Mouse (Mus musculus) MEL (cell line): ENCODE results near the gene Nck2. TPM values are rescaled to one million over a fixed set of nuclear protein-coding genes. Genes with fewer than 3 reads are reported as not detected.
"Not testable (repeated sequence)": the region's sequence is repeated elsewhere in the genome, so short reads cannot be mapped to it uniquely, and the experiment has no call there.

Experiments
- DNase-seq: peaks from one replicate; pipeline ENCODE4 v3.0.0; 2011; ENCODE audit warnings: low read depth, low spot score
- H3K27ac ChIP-seq: 2 replicates; pipeline ENCODE4 v1.5.1; 2012; ENCODE audit warnings: low read depth, mild to moderate bottlenecking, control low read depth, low read length, moderate library complexity; ENCODE audit not compliant: control insufficient read depth
- H3K27me3 ChIP-seq, 2 experiments: fragments of 150-350 bp in 1 of 2; sonication (generic) in 1 of 2; 2 replicates each; pipeline ENCODE4 v1.6.1; 2012; ENCODE audit warnings: low read length in 2 of 2, mild to moderate bottlenecking in 2 of 2, improper control_type of control experiment in 1 of 2, moderate library complexity in 1 of 2; ENCODE audit not compliant: insufficient read depth in 2 of 2, control insufficient read depth in 1 of 2
- H3K36me3 ChIP-seq, 2 experiments: 2 replicates each; pipeline ENCODE4 v1.6.1; 2012 to 2014; ENCODE audit warnings: low read length in 2 of 2, improper control_type of control experiment in 1 of 2, inconsistent platforms in 1 of 2, mild to moderate bottlenecking in 1 of 2; ENCODE audit not compliant: insufficient read depth in 2 of 2, control insufficient read depth in 1 of 2
- H3K4me1 ChIP-seq, 2 experiments: fragments of 150-350 bp in 1 of 2; sonication (generic) in 1 of 2; 2 replicates each; pipeline ENCODE4 v1.6.1; 2012; ENCODE audit warnings: low read length in 2 of 2, improper control_type of control experiment in 1 of 2, mild to moderate bottlenecking in 1 of 2; ENCODE audit not compliant: insufficient read depth in 2 of 2, control insufficient read depth in 1 of 2
- H3K4me3 ChIP-seq, 2 experiments: fragments of 150-350 bp in 1 of 2; sonication (generic) in 1 of 2; 2 replicates each; pipeline ENCODE4 v1.5.1; 2012; ENCODE audit warnings: low read depth in 2 of 2, low read length in 2 of 2, mild to moderate bottlenecking in 2 of 2, moderate library complexity in 2 of 2, control low read depth in 1 of 2, improper control_type of control experiment in 1 of 2; ENCODE audit not compliant: control insufficient read depth in 1 of 2, insufficient read depth in 1 of 2
- H3K79me2 ChIP-seq: 2 replicates; pipeline ENCODE4 v1.6.1; 2012; ENCODE audit warnings: mild to moderate bottlenecking, low read length, moderate library complexity; ENCODE audit not compliant: control insufficient read depth, poor library complexity, insufficient read depth
- H3K9ac ChIP-seq: 2 replicates; pipeline ENCODE4 v1.6.1; 2012; ENCODE audit warnings: low read depth, mild to moderate bottlenecking, control low read depth, low read length, moderate library complexity; ENCODE audit not compliant: control insufficient read depth, poor library complexity, severe bottlenecking
- H3K9me3 ChIP-seq: fragments of 150-350 bp; sonication (generic); replicated peaks from 2 replicates; pipeline ENCODE4 v1.6.1; 2012; ENCODE audit warnings: mild to moderate bottlenecking, low read length, improper control_type of control experiment, moderate library complexity; ENCODE audit not compliant: insufficient read depth
- BHLHE40 ChIP-seq: IDR thresholded peaks from 2 replicates; pipeline ENCODE4 v1.6.1; 2012; ENCODE audit warnings: low read depth, mild to moderate bottlenecking, inconsistent platforms, low read length, improper control_type of control experiment, borderline replicate concordance
- E2F4 ChIP-seq: IDR thresholded peaks from 2 replicates; pipeline ENCODE4 v1.6.1; 2011; ENCODE audit warnings: low read depth, low read length, improper control_type of control experiment, borderline replicate concordance
- ELF1 ChIP-seq: IDR thresholded peaks from 2 replicates; pipeline ENCODE4 v1.6.1; 2014; ENCODE audit warnings: low read depth, mild to moderate bottlenecking, inconsistent platforms, low read length, improper control_type of control experiment, moderate library complexity
- EP300 ChIP-seq, 2 experiments: IDR thresholded peaks; 2 replicates each; pipeline ENCODE4 v1.6.1; 2011; ENCODE audit warnings: improper control_type of control experiment in 2 of 2, low read length in 2 of 2, low read depth in 1 of 2, mild to moderate bottlenecking in 1 of 2
- ETS1 ChIP-seq: IDR thresholded peaks from 2 replicates; pipeline ENCODE4 v1.6.1; 2012; ENCODE audit warnings: low read depth, mild to moderate bottlenecking, inconsistent platforms, low read length, improper control_type of control experiment, moderate library complexity
- GABPA ChIP-seq: IDR thresholded peaks from 2 replicates; pipeline ENCODE4 v1.6.1; 2012; ENCODE audit warnings: low read depth, mild to moderate bottlenecking, inconsistent platforms, low read length, improper control_type of control experiment, moderate library complexity
- GATA1 ChIP-seq: IDR thresholded peaks from 2 replicates; pipeline ENCODE4 v1.6.1; 2011; ENCODE audit warnings: low read depth, low read length, improper control_type of control experiment
- HCFC1 ChIP-seq: IDR thresholded peaks from 2 replicates; pipeline ENCODE4 v1.6.1; 2012; ENCODE audit warnings: low read depth, mild to moderate bottlenecking, inconsistent platforms, low read length, improper control_type of control experiment, moderate library complexity
- JUND ChIP-seq: IDR thresholded peaks from 2 replicates; pipeline ENCODE4 v1.6.1; 2011; ENCODE audit warnings: low read depth, mild to moderate bottlenecking, improper control_type of control experiment, low read length
- MAFK ChIP-seq: IDR thresholded peaks from 2 replicates; pipeline ENCODE4 v1.6.1; 2011; ENCODE audit warnings: low read depth, mild to moderate bottlenecking, low read length, improper control_type of control experiment, borderline replicate concordance
- MAX ChIP-seq: IDR thresholded peaks from 2 replicates; pipeline ENCODE4 v1.6.1; 2011; ENCODE audit warnings: low read length, improper control_type of control experiment
- MAZ ChIP-seq: IDR thresholded peaks from 2 replicates; pipeline ENCODE4 v1.6.1; 2012; ENCODE audit warnings: low read depth, mild to moderate bottlenecking, inconsistent platforms, low read length, improper control_type of control experiment
- MEF2A ChIP-seq: IDR thresholded peaks from 2 replicates; pipeline ENCODE4 v1.6.1; 2014; ENCODE audit warnings: low read depth, mild to moderate bottlenecking, inconsistent platforms, low read length, improper control_type of control experiment; ENCODE audit not compliant: poor library complexity, insufficient replicate concordance, severe bottlenecking; ENCODE audit errors: extremely low read depth
- MXI1 ChIP-seq: IDR thresholded peaks from 2 replicates; pipeline ENCODE4 v1.6.1; 2011; ENCODE audit warnings: mild to moderate bottlenecking, low read depth, low read length, improper control_type of control experiment
- MYB ChIP-seq: IDR thresholded peaks from 2 replicates; pipeline ENCODE4 v1.6.1; 2011; ENCODE audit warnings: mild to moderate bottlenecking, low read depth, low read length, improper control_type of control experiment
- NELFE ChIP-seq: IDR thresholded peaks from 2 replicates; pipeline ENCODE4 v1.6.1; 2011; ENCODE audit warnings: low read depth, low read length, improper control_type of control experiment
- POLR2A ChIP-seq, 2 experiments: IDR thresholded peaks; 2 replicates each; pipeline ENCODE4 v1.6.1; 2011 to 2012; ENCODE audit warnings: low read length in 2 of 2, mild to moderate bottlenecking in 2 of 2, control low read depth in 1 of 2, improper control_type of control experiment in 1 of 2, low read depth in 1 of 2, moderate library complexity in 1 of 2; ENCODE audit not compliant: control insufficient read depth in 1 of 2, insufficient read depth in 1 of 2, poor library complexity in 1 of 2
- POLR2AphosphoS2 ChIP-seq: IDR thresholded peaks from 2 replicates; pipeline ENCODE4 v1.6.1; 2011; ENCODE audit warnings: low read length, improper control_type of control experiment
- RCOR1 ChIP-seq: IDR thresholded peaks from 2 replicates; pipeline ENCODE4 v1.6.1; 2012; ENCODE audit warnings: low read depth, mild to moderate bottlenecking, inconsistent platforms, low read length, improper control_type of control experiment
- SIN3A ChIP-seq: IDR thresholded peaks from 2 replicates; pipeline ENCODE4 v1.6.1; 2012; ENCODE audit warnings: low read length, improper control_type of control experiment, inconsistent platforms
- TAL1 ChIP-seq: IDR thresholded peaks from 2 replicates; pipeline ENCODE4 v1.6.1; 2012; ENCODE audit warnings: mild to moderate bottlenecking, inconsistent platforms, low read length, moderate library complexity, mixed read lengths
- TBP ChIP-seq: IDR thresholded peaks from 2 replicates; pipeline ENCODE4 v1.8.0; 2011; ENCODE audit warnings: low read depth, low read length, improper control_type of control experiment
- TCF12 ChIP-seq: IDR thresholded peaks from 2 replicates; pipeline ENCODE4 v1.6.1; 2014; ENCODE audit warnings: low read depth, mild to moderate bottlenecking, inconsistent platforms, low read length, improper control_type of control experiment, moderate library complexity
- USF1 ChIP-seq: IDR thresholded peaks from 2 replicates; pipeline ENCODE4 v1.6.1; 2014; ENCODE audit warnings: low read depth, mild to moderate bottlenecking, inconsistent platforms, low read length, improper control_type of control experiment, moderate library complexity
- ZC3H11A ChIP-seq: IDR thresholded peaks from 2 replicates; pipeline ENCODE4 v1.6.1; 2012; ENCODE audit warnings: low read depth, mild to moderate bottlenecking, inconsistent platforms, low read length, improper control_type of control experiment
- polyA plus RNA-seq, 2 experiments: library from polyadenylated mRNA; stranded (reverse) in 1 of 2; unstranded in 1 of 2; fragments of >175 nt in 1 of 2; fragments of >200 nt in 1 of 2; gene quantifications; 2 replicates each; pipeline versions ENCODE4 v1.2.1 to v1.2.4; 2012; ENCODE audit warnings: low replicate concordance in 2 of 2, low read depth in 1 of 2; ENCODE audit not compliant: insufficient read length in 2 of 2, insufficient read depth in 1 of 2, missing spikeins in 1 of 2
- total RNA-seq: library from RNA; depleted of rRNA; stranded (reverse); fragments of 300-350 nt; gene quantifications from 2 replicates; pipeline ENCODE4 v1.2.3, GENCODE M21; 2012

Gene Nck2
- total and polyA plus RNA-seq, 3 experiments, result 9.4 to 12.4 TPM; not detected in 1

- Histone ChIP-seq H3K9ac (no peak overlapping the region), H3K36me3 (peaks cover 0 to 42% of the 10 kb centered on the region in 2 experiments; a peak in 2 of 4 replicates), H3K27ac (no peak overlapping the region), H3K79me2 (no peaks in the 10 kb centered on the region), H3K4me3 (no peak overlapping the region), H3K27me3 (no peaks in the 10 kb centered on the region), H3K4me1 (peaks cover 9 to 23% of the 10 kb centered on the region in 2 experiments), H3K9me3 (no peaks in the 10 kb centered on the region)
- no peak for DNase-seq
- TF ChIP-seq JUND (no peak), MEF2A (no peak), USF1 (no peak), MAFK (no peak), POLR2AphosphoS2 (no peak), RCOR1 (no peak), E2F4 (no peak), BHLHE40 (no peak), TAL1 (no peak), NELFE (no peak), GABPA (no peak), TBP (no peak), MYB (no peak), POLR2A (IDR thresholded peaks at IDR 0.05; ENCODE audit: control insufficient read depth in 1 of 2, insufficient read depth in 1 of 2, low read depth in 1 of 2, low read length in 2 of 2, poor library complexity in 1 of 2) (no peak)
Measured at GRCm38 (mm10) chr1:43532279-43532678, 87.9 kb downstream of the Nck2 start.

GRCm38 (mm10) chr1:43533497-43533896, 89.1 kb downstream of the Nck2 start:
- DNase-seq, H3K4me3 ChIP-seq, H3K9me3 ChIP-seq, H3K79me2 ChIP-seq, H3K9ac ChIP-seq, H3K27me3 ChIP-seq: not testable (repeated sequence)
- peak overlapping the region; percentile 90 for H3K27ac ChIP-seq
- peaks cover 0 to 43% of the 10 kb centered on the region in 2 experiments; a peak in 2 of 4 replicates for H3K36me3 ChIP-seq
- H3K4me1 ChIP-seq, result peaks cover 11 to 26% of the 10 kb centered on the region in 2 experiments

DNA sequence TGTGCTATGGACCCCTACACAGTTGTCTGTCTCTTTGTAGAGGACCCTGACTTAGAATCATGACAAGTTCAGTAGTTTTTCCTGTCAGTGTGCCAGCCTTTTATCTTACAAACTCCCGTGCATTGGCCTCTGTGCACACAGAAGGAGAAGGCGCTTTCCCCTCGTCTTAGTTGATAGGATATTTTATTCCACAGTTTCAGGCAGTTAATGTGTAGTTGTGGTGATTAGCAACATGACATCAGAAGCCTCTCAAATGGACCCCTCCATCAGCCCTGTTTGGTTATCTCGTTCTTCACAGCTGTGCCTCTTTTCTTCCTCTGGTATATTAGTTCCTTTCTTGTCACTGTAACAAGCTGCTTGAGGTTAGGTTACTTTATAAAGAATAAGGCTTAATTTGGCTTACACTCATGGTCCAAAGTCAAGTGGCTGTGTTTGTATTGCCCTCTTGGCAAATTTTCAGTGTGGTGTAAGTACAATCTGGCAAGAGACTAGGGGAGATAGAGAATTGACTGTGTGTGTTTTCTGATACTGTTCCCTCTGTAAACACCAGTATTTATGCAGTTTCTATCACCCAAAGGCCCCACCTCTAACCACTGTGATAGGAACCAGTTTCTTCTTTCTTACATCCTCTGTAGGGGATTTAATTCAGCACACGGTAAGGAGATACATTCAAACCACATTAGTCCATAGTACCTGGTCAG, 89.8 kb downstream of the Nck2 start:
- Histone ChIP-seq H3K79me2 (no peaks in the 10 kb centered on the region), H3K9me3 (no peaks in the 10 kb centered on the region), H3K9ac (no peak overlapping the region), H3K4me1 (peaks cover 15 to 32% of the 10 kb centered on the region in 2 experiments), H3K27me3 (no peaks in the 10 kb centered on the region), H3K27ac (peak overlapping the region; percentile 90), H3K36me3 (peaks cover 0 to 50% of the 10 kb centered on the region in 2 experiments; a peak in 2 of 4 replicates), H3K4me3 (no peak overlapping the region)
- no peak for TF ChIP-seq ELF1
- no peak for TF ChIP-seq ZC3H11A
- TF ChIP-seq GATA1, result peak; percentile 93
- peak; percentile 77 for TF ChIP-seq MYB
- TF ChIP-seq USF1, result no peak
- no peak for TF ChIP-seq GABPA
- peak; percentile 79 for TF ChIP-seq SIN3A
- TF ChIP-seq NELFE, result no peak
- TF ChIP-seq ETS1, result peak; percentile 96
- peak; percentile 96 for TF ChIP-seq TAL1
- TF ChIP-seq RCOR1, result peak; percentile 76
- TF ChIP-seq EP300 (IDR thresholded peaks at IDR 0.05; ENCODE audit: low read depth in 1 of 2, low read length in 2 of 2), result peak; percentile 76 to 87
- TF ChIP-seq MAX, result no peak
- peak; percentile 85 for TF ChIP-seq TCF12
- no peak for TF ChIP-seq MXI1
- no peak for TF ChIP-seq MAZ
- peak; percentile 24; the same call in 1 of the 2 replicates for TF ChIP-seq HCFC1
- TF ChIP-seq POLR2A (IDR thresholded peaks at IDR 0.05; ENCODE audit: control insufficient read depth in 1 of 2, insufficient read depth in 1 of 2, low read depth in 1 of 2, low read length in 2 of 2, poor library complexity in 1 of 2), result no peak
- peak; percentile 89 for TF ChIP-seq BHLHE40
- DNase-seq, result peak; percentile 89
